Mouse (Mus musculus): ENCODE data around the gene Kif5c.

Kif5c gene

DNA sequence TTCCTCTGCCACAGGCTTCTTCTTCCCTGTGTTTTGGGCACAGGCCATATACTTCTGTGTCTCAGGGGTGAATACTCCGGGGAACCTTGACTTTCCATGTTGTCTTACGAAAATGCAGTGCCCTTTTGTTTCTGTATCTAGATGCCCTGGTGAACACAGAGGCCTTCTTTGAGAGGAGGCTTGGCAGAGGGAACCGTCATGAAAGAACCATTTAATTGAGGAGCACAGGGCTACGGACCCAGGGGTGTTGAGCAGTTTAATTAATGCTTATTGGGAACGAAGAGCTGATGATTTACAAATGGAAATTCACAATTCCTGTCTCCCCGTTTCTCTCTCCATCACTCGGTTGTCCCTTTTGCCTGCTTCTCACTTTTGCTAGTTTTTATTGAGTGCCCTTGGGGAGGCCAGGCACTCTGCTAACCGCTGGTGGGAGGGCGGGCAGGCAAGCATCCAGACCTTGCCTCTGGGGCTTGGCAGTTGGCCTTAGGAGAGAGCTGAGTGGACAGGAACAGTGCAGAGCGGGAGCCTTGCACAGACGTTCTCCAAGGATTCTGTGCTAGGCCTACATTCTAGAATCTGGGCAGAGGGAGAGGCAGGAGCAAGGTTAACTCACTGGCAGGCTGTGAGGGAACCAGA, 186.8 kb downstream of the Kif5c start:
- DNase-seq, result peak; percentile 27

DNA sequence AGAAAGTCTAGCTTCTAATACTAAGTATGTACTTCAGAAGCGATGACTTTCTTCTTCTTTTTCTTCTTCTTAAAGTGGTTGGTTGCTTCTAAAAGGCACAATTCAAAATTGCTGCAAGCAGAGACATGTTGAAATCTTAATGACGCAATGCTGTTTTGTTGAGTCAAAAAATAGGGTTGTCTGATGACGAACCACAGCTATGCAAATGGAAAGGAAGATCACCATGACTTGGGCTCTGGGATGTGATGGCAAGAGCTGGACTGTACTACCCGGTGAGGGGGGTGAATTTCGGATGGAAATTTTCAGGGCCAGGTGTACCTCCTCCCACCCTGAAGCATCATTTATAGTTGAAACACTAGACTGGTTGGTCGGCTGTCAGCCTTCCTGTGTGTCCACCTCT, 190.4 kb downstream of the Kif5c start:
- DNase-seq, result no peak

DNA sequence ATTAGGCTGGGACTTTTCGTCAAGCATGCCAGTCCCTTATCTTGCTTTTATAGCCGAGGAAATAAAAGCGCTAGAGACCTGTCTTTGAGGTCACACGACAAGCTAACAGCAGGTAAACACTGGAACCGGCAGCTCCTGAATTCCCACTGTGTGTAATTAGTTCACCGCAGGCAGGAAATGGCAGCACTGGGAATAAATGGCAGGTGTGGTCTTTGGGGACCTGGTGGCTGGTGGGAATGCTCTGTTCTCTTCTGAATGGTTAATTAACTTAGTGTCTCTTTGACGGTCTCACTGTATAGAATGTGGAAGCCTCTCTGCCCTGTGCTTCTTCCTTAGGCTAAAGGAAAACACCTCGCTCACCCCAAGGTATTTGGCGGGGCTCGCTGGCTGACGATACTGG, 192.3 kb downstream of the Kif5c start:
- no peak for DNase-seq

DNA sequence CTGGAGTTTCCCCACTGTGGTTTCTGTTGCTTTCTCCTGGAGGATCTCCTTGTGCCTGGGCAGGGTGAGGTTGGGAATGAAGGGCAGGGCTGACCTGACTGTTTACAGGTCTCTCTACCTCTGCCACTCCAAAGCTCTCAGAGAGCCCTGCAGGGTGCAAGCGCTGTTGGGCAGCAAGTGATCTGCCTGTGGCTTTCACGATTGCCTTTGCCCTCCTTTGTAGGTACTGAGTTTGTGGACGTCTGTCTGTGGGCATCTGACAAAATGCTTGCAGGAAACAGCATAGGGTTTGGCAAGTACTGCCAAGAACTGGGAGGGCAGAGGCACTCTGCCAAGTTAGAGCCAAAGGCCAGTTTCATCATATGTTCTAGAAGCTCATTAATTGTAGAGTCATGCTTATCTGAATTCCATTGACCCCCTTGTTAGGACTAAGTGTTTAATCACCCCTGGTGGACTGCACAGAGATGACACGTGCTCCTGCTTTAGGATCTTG, 192.8 kb downstream of the Kif5c start:
- no peak for DNase-seq

DNA sequence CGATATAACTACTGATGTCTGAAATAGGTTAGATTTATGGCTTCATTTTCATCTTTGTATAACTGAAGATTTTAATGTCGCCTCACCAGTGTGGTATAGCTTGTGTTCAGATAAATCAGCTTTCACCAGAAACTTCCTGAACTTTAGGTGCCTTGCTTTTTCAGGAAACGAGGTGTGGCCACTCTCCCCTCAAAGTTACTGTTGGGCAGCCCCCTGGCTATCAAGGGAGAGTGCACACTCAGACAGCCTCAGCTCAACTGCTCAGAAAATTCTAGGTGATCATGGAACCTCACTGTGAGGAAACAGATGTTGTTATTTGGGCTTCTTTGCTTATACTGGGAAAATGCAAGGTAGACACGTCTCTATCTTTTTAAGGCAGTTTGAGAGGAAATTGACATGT, 194.1 kb downstream of the Kif5c start:
- DNase-seq, result no peak

DNA sequence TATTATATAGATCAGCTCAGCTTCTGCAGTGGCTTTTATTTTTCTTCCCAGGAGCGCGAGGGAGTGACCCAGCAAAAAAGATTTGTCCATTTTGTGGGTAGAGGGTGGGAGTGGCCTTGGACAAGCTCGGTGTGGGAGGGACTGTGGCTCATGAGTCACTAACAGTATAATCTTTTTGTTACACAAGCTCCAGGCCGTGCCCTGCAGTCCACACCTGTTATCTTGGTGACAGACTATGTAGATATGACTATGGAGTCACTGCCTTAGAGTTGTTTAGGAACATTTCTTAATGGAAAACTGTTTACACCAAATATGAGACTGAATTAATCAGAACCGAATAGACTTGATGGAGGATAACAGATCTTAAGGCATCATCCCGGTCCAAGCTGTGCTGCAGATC, 194.9 kb downstream of the Kif5c start:
- no peak for DNase-seq

DNA sequence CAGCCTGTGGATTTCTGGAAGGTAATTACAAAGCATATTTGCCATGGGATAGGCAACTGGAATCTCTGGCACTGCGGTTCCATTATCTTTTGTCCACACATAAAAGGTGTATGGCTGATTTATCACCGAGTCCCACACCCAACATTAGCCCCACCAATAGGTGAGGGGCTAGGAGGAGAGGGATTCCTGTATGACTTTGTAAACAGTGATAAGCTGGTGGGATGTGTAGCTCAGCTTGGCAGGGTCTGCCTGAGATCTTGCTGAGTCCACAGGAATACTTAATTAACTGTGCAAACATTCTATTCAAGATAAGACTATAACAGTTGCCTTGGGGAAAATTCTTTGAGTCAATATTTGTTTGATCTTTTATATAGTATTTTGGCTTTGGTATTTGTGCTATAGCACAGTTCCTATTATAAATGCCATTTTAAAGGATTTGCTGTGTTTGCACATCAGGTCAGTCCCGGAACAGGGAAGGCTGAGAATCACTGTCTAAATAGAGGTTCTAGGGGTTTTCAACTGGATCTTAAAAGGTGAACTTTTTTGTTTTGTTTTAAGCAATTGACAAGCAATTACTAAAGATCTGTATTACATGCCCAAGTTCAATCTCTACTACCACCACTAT, 196.7 kb downstream of the Kif5c start:
- DNase-seq, result no peak

DNA sequence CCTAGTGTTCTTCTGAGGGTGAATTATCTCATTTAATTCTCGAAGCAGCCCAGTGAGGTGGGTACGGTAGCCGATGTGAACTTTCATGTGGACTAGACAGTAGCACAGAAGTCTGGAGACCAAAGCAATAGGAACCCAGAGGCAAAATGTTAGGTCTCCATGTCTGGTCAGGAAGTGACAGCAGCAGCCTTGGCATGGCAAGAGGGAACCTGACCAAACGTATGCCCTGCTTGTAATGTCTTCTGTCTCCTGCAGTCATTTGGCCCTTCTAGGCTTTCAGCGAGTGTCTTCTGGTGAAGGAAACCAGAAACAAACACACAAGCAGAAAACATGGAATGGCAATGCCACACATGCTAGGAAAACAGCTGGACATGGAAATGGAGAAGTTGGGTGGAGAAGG, 197.5 kb downstream of the Kif5c start:
- DNase-seq, result no peak

DNA sequence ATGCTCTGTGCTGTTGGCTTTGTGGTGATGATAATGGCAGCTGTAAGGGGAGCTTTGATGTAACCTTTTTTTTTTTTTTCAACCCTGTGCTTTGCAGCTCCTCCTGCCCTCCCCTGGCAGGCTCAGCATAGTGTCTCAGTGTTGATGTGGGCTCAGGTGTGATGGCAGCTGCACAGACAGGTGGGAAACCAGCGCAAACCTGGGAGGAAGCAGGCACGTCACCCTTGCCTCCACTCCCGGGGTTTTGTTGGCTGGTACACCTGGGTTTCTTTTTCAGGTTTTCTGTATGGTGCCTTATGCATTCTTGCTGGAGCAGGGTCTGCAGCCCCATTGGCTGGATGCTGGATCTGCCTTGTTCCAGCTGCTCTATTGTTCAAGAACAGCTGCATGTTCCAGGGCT, 198.1 kb downstream of the Kif5c start:
- DNase-seq, result no peak

DNA sequence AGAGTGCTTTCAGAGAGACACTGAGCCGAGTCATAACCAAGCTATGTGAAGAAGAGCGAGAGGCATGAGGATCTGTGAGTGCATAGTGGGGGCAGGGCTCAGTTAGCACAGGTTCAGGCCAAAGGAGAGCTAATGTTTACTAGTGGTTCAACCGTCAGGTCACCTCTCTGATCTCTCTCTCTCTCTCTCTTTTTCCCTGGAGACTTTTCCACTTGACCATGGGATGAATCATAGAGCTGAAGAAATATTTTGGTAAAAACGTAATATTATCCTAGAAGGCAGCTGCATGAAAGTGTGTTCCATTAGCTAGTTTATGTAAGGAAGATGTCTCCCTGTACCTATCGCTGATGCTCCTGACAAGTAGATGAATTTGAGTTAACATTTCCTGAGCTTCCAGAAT, 199.0 kb downstream of the Kif5c start:
- DNase-seq, result no peak

DNA sequence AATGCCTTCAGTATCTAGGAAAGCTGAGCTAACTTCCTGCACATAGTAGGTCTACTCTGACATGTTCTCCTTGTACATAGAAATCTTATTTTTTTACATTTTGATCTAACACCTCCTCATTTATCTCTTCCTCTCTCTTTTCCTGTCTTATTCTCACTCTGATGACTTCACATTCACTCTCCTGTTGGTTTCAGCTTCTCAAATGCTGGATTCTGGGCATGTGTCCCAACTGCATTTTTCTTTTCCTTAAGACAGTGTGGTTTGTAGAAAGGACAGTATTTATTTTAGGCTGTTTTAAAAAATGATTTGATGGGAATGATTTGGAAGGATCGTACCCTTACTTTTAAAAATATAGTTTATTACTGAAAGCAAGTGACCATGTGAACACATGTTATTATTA, 203.2 kb downstream of the Kif5c start:
- no peak for DNase-seq
